Mouse (Mus musculus): ENCODE data around the gene Gm3317.
"Not testable (repeated sequence)": the region's sequence is repeated elsewhere in the genome, so short reads cannot be mapped to it uniquely, and the experiment has no call there.

The Gm3317 gene

GRCm38 (mm10) chr14:5164235-5164634, at the start of gene Gm3317:
Gene Gm3317, plus strand, starts transcription at chr14:5164535.
- DNase-seq (ENCODE audit: low read depth, low spot score): not testable (repeated sequence)

GRCm38 (mm10) chr14:5131219-5131618, 33.1 kb upstream of the Gm3317 start, which contains the start of gene Gm8279:
Gene Gm8279, plus strand, starts transcription at chr14:5131519.
- DNase-seq (ENCODE audit: low read depth, low spot score): not testable (repeated sequence)

GRCm38 (mm10) chr14:5185493-5185892, 21.2 kb downstream of the Gm3317 start, which contains the start of gene Gm8271:
Gene Gm8271, plus strand, starts transcription at chr14:5185793.
- DNase-seq (ENCODE audit: low read depth, low spot score): not testable (repeated sequence)

Data from brain, adult 2 months (tissue).